Mouse (Mus musculus) cortical plate, adult 2 months (tissue): ENCODE measurements around the gene Pdzrn4.

Experiments
- CTCF ChIP-seq: fragments of 200-500 bp; IDR thresholded peaks from 2 replicates; pipeline ENCODE4 v1.5.1; 2011; ENCODE audit warnings: mild to moderate bottlenecking, control low read depth, low read length; ENCODE audit not compliant: insufficient read depth; ENCODE audit errors: extremely low read depth
- POLR2A ChIP-seq: fragments of 200-500 bp; IDR thresholded peaks from 2 replicates; pipeline ENCODE4 v1.6.1; 2011; ENCODE audit warnings: mild to moderate bottlenecking, low read length, control low read depth; ENCODE audit not compliant: insufficient read depth; ENCODE audit errors: extremely low read depth

DNA sequence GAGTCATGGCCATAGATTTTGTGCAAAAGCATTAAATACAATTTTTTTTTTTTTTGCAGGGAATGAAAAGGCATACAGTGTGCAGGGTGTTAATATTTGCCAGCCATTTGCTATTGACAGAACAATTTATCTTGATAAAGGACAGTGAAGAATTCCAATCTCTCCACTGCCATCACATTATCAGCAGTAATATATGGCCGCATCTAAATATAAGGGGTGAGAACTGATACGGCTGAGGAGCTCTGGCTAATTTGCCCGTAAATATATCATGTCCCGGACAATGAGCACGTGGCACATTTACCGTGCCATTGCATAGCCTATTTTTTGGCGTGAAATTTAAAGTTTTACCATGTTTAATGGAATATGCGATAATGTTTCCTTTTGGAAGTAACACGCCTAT lies 128.7 kb downstream of the Pdzrn4 start:
- TF ChIP-seq CTCF (no peak), POLR2A (no peak)
